Mouse (Mus musculus) embryonic fibroblast, embryonic 13.5 days (primary cell): ENCODE data around the gene Hnrnpa0. TPM values are rescaled to one million over a fixed set of nuclear protein-coding genes. Genes with fewer than 3 reads are reported as not detected.

Experiments
- H3K27ac ChIP-seq: 2 replicates; pipeline ENCODE4 v1.5.1; 2012; ENCODE audit warnings: low read length, control low read depth, inconsistent platforms; ENCODE audit not compliant: insufficient read depth
- H3K4me1 ChIP-seq: 2 replicates; pipeline ENCODE4 v1.6.1; 2011; ENCODE audit warnings: low read length; ENCODE audit not compliant: control insufficient read depth, insufficient read depth
- H3K4me3 ChIP-seq: 2 replicates; pipeline ENCODE4 v1.5.1; 2011; ENCODE audit warnings: mild to moderate bottlenecking, control low read depth, low read length; ENCODE audit not compliant: insufficient read depth
- CTCF ChIP-seq: IDR thresholded peaks from 2 replicates; pipeline ENCODE4 v1.5.1; 2011; ENCODE audit warnings: mild to moderate bottlenecking, control low read depth, low read length, moderate library complexity, borderline replicate concordance; ENCODE audit not compliant: insufficient read depth
- POLR2A ChIP-seq: IDR thresholded peaks from 2 replicates; pipeline ENCODE4 v1.6.1; 2011; ENCODE audit warnings: low read depth, mild to moderate bottlenecking, control low read depth, low read length, moderate library complexity
- polyA plus RNA-seq: library from polyadenylated mRNA; stranded (reverse); fragments of >200 nt; gene quantifications from 2 replicates; pipeline ENCODE4 v1.2.4, GENCODE M21; 2011; ENCODE audit warnings: low read depth; ENCODE audit not compliant: missing spikeins, insufficient read length

The Hnrnpa0 gene
- polyA plus RNA-seq, 1 experiment = 202 TPM

GRCm38 (mm10) chr13:58115227-58115626, 13.1 kb downstream of the Hnrnpa0 start:
- no peak overlapping the region for H3K27ac ChIP-seq
- TF ChIP-seq POLR2A (no peak), CTCF (no peak)
- 0 out of 2 replicates have a peak, but pooled peaks cover 3% of the 10 kb centered on the region for H3K4me1 ChIP-seq
- no peak overlapping the region for H3K4me3 ChIP-seq

DNA sequence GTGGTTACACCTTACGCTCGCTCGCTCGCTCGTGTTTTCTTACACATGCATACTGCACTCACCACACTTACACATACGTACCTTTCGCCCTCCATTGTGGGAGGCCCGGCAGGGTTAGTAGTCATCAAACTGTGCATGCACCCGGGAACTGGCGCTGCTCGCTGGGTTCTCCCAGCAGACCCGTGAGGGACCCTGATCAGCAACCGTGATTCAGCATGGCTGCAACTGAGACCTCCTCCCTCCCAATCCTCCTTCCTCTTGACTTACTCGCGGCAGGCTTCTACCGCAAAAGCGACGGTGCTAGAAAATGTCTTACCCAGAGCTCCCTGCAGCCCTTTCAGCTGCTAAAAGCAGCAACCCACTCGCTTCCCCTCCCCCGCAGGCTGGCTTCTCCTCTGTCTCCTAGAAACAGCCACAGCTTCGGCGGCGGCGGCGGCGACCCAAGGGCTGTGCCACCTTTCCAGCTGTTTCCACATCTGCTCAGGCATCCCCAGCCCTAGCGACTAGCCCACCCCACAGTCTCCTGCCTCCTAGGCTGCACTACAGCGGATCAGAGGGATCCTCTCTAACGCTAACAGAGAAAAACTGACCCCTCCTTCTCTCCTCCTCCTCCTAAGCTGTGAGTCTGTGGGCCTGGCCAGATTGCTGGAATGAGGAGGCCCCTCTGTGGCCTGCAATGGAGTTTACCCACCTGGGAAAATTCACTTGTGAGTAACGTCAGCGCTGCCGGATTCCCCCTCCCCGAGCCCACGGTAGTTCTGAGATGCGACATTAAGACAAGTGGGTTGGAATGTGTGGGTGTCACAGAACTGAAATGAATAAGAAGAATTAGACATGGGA, 15.1 kb downstream of the Hnrnpa0 start, which contains the start of gene Klhl3:
Klhl3 (minus strand) TSS at position 532 of the 840 bp plus-strand sequence.
- H3K4me1 ChIP-seq = 0 out of 2 replicates have a peak, but pooled peaks cover 3% of the 10 kb centered on the region
- no peak within 1 kb of the TSS for H3K27ac ChIP-seq
- H3K4me3 ChIP-seq = peak within 1 kb of the TSS; percentile 40
- TF ChIP-seq POLR2A = peak; percentile 49
- TF ChIP-seq CTCF = no peak

DNA sequence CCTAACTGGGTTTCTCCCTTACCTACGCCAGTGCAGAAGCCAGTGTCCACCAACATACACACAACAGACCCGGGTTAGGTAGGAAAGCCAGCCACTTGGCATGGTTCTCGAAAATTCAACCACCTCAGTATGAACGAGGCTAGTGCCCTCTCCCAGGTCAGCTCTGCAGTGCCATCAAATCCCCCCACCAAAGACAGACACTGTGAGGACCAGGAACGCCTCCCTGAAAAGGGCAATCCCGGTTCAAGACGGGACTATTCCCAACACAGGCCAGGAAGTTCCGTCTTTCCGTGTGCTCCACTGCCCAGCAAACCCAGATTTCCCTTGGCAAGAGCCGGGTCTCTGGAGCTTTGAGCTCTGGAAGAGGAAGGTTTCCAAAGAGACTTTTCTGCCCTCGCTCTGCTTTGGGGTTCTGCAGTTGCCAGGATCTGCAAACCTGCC, 15.7 kb downstream of the Hnrnpa0 start:
- H3K4me3 ChIP-seq = peak overlapping the region; percentile 40
- TF ChIP-seq CTCF (no peak), POLR2A (no peak)
- 0 out of 2 replicates have a peak, but pooled peaks cover 3% of the 10 kb centered on the region for H3K4me1 ChIP-seq
- no peak overlapping the region for H3K27ac ChIP-seq

- H3K4me1 ChIP-seq = 0 out of 2 replicates have a peak, but pooled peaks cover 3% of the 10 kb centered on the region
- TF ChIP-seq POLR2A = no peak
- TF ChIP-seq CTCF = no peak
- H3K4me3 ChIP-seq = no peak overlapping the region
- no peak overlapping the region for H3K27ac ChIP-seq
Measured at GRCm38 (mm10) chr13:58112191-58112590, 16.2 kb downstream of the Hnrnpa0 start.

GRCm38 (mm10) chr13:58111306-58111705, 17.1 kb downstream of the Hnrnpa0 start:
- no peak overlapping the region for H3K4me3 ChIP-seq
- TF ChIP-seq CTCF = no peak
- no peak for TF ChIP-seq POLR2A
- 0 out of 2 replicates have a peak, but pooled peaks cover 3% of the 10 kb centered on the region for H3K4me1 ChIP-seq
- no peak overlapping the region for H3K27ac ChIP-seq

- TF ChIP-seq POLR2A = no peak
- TF ChIP-seq CTCF = no peak
- H3K27ac ChIP-seq = no peak overlapping the region
- H3K4me3 ChIP-seq = no peak overlapping the region
- H3K4me1 ChIP-seq = no peaks in the 10 kb centered on the region
Measured at GRCm38 (mm10) chr13:58090643-58091042, 37.7 kb downstream of the Hnrnpa0 start.

DNA sequence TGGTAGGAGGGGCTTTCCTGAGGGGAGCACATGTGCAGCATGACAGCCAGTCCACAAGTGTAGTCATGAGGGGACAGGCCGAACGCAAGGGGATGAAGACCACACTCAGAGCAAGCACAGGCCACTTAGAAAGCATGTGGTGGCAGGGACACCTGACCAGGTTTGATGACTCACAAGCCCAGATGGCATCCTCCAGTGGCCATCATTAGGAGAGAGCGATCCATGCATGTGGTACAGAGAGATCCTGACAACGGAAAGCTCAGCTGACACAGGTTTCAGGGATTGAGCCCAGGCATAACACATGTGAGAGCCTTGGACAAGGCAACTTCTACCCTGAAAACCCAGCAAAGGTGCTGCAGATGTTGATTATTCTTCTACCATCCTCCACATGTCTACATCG, 44.0 kb downstream of the Hnrnpa0 start:
- H3K27ac ChIP-seq = no peak overlapping the region

DNA sequence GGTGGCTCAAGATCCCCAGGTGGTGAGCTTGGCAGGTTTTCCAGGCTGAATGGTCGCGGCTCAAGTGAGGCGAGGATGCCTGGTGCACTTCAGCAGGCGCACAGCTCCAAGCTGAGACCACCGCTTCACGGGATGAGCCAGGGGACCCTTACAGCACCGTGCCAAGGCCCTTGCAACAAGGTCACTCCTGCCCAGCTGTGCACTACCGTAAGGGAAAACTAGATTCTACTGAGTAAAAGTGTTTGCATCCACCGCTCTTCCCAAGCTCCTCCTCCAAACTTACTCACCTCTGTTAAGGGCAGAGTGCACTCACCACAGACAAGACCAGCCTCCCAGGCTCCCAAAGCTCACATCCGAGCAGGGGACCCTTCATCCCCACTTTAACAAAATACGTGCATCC, 44.8 kb downstream of the Hnrnpa0 start:
- Histone ChIP-seq H3K4me1 (no peaks in the 10 kb centered on the region), H3K4me3 (no peak overlapping the region), H3K27ac (no peak overlapping the region)
- TF ChIP-seq POLR2A (no peak), CTCF (no peak)

More for the DNA sequence above, 44.0 kb downstream of the Hnrnpa0 start:
- Histone ChIP-seq H3K4me1 (no peaks in the 10 kb centered on the region), H3K4me3 (no peak overlapping the region)
- TF ChIP-seq POLR2A (no peak), CTCF (no peak)

DNA sequence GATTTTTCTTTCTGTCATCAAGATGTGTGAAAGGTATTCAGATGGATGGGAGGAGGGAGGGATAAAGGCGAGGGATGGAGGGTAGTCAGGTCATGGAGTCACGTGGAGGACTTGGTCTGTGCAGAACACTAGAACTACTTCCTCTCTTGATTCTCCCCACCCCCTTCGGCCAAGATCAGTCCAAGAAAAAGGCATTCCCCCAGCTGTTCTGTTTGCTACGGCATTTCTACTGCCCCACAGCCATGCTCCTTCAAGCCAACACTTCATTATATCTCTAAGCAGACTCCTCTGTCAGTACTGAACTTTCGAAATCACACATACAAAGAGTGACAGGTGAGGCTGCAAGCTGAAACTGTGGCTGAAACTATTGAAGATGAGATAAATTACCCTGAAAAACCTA, 45.3 kb downstream of the Hnrnpa0 start:
- TF ChIP-seq CTCF (no peak), POLR2A (no peak)
- no peak overlapping the region for H3K4me3 ChIP-seq
- H3K27ac ChIP-seq = no peak overlapping the region
- H3K4me1 ChIP-seq = no peaks in the 10 kb centered on the region

DNA sequence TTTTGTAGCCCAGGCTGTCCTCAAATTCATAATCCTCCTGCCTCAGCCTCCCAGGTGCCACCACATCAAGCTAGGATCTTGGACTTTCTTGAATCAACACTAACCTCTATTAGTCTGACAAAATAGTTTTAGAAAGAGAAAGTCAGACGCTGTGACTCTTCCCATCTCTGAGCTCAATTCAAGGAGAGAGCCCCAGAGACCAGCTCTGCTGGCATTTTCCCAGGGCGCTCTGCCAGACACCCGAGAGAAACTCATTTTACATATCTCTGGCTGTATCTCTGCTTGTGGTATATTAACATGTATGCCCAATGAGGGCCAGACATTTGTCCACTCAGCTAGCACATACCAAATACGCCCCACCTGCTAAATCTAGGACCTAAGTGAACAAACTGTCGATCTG, 50.0 kb downstream of the Hnrnpa0 start:
- Histone ChIP-seq H3K27ac (no peak overlapping the region), H3K4me1 (peaks cover 2% of the 10 kb centered on the region; the same call in 1 of the 2 replicates), H3K4me3 (no peak overlapping the region)
- TF ChIP-seq POLR2A (no peak), CTCF (no peak)

Other genes with a start within 250 kb of the Hnrnpa0 start
- 0.23 TPM in 1 of 2 replicates, not detected in the other for gene Spock1, start 220.2 kb downstream of the Hnrnpa0 start, polyA plus RNA-seq
- 0.43 and 0.53 TPM in 2 replicates for gene Klhl3, start 15.0 kb downstream of the Hnrnpa0 start, polyA plus RNA-seq
- 20.0 and 27.7 TPM in 2 replicates for gene Idnk, start 29.1 kb upstream of the Hnrnpa0 start, polyA plus RNA-seq
- gene Ubqln1, start 87.1 kb upstream of the Hnrnpa0 start, polyA plus RNA-seq = 102 and 103 TPM in 2 replicates
- gene Gkap1, start 147.1 kb upstream of the Hnrnpa0 start, polyA plus RNA-seq = 23.8 and 33.9 TPM in 2 replicates
- 0.15 and 0.44 TPM in 2 replicates for gene Kif27, start 230.6 kb upstream of the Hnrnpa0 start, polyA plus RNA-seq